Comparison of ENCODE assay signal across 23 mouse cellular contexts in the genomic region with DNA sequence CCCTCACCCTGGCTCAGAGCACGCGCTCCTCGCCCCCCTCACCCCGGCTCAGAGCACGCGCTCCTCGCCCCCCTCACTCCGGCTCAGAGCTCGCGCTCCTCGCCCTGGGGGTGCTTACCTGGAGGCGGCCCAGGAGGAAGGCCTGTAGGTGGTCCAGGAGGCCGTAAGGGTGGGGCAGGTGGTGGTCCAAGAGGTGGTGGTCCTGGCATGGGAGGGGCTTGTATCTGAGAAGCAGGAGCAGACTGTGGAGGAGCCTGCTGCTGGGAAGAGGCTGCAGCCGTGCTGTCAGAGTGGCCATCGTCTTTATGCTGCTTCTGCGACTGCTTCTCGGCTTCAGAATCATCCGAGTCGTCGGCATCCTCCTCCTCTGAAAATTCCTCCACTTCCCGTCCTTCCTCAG. TPM values are rescaled to one million over a fixed set of nuclear protein-coding genes. Genes with fewer than 3 reads are reported as not detected.
"Had no signal": no experiment of that assay in that cellular context is flagged by ENCODE, and none has a peak within 500 bp of the region (broad histone marks: within the 10 kb centered on the region; RNA-seq: fewer than 3 reads in every experiment).

No protein-coding gene starts in this region.

- H3K4me1 ChIP-seq: limb, embryonic 10.5 days; limb, embryonic 13.5 days; liver, embryonic 12.5 days; liver, embryonic 15.5 days; lung, embryonic 15.5 days; midbrain, embryonic 10.5 days; midbrain, embryonic 13.5 days; neural tube, embryonic 13.5 days had no signal

- H3K4me3 ChIP-seq: limb, embryonic 10.5 days; limb, embryonic 13.5 days; liver, embryonic 12.5 days; liver, embryonic 15.5 days; lung, embryonic 15.5 days; megakaryocyte, embryonic 14.5 days; midbrain, embryonic 10.5 days; midbrain, embryonic 13.5 days; myocyte; neural tube, embryonic 13.5 days had no signal

- DNase-seq: kidney, adult 18-20 months; kidney, adult 9 months; kidney, postnatal 14 days; kidney, postnatal 4 days; liver; lung, adult 18-20 months; lung, postnatal 10 days; lung, postnatal 36 days; retina, postnatal 1 day; thymus, postnatal 25 days had no signal

- H3K27me3 ChIP-seq: limb, embryonic 13.5 days; liver, embryonic 12.5 days; liver, embryonic 15.5 days; lung, embryonic 15.5 days; megakaryocyte, embryonic 14.5 days; midbrain, embryonic 13.5 days; neural tube, embryonic 13.5 days had no signal

- H3K4me2 ChIP-seq: limb, embryonic 13.5 days; liver, embryonic 12.5 days; liver, embryonic 15.5 days; lung, embryonic 15.5 days; midbrain, embryonic 13.5 days; neural tube, embryonic 13.5 days had no signal

- H3K9me3 ChIP-seq: limb, embryonic 10.5 days; limb, embryonic 13.5 days; liver, embryonic 12.5 days; liver, embryonic 15.5 days; lung, embryonic 15.5 days; megakaryocyte, embryonic 14.5 days; midbrain, embryonic 10.5 days; midbrain, embryonic 13.5 days; neural tube, embryonic 13.5 days had no signal

- H3K27ac ChIP-seq: limb, embryonic 10.5 days; limb, embryonic 13.5 days; liver, embryonic 12.5 days; liver, embryonic 15.5 days; lung, embryonic 15.5 days; midbrain, embryonic 10.5 days; midbrain, embryonic 13.5 days; neural tube, embryonic 13.5 days had no signal

- H3K9ac ChIP-seq: limb, embryonic 13.5 days; liver, embryonic 12.5 days; liver, embryonic 15.5 days; lung, embryonic 15.5 days; midbrain, embryonic 13.5 days; neural tube, embryonic 13.5 days had no signal

- ATAC-seq: liver, embryonic 12.5 days; midbrain, embryonic 13.5 days; midbrain, embryonic 16.5 days had no signal

RNA-seq across cellular contexts. Expression of gene Smco3, which starts 18.4 kb away (rescaled TPM):
- total RNA-seq: monocyte, adult 5-6 weeks had no signal
- polyA plus RNA-seq: limb, embryonic 10.5 days; liver, embryonic 12.5 days; liver, embryonic 15.5 days; midbrain, embryonic 10.5 days; spleen, adult 2 months had no signal
